Mouse (Mus musculus) hindbrain, embryonic 10.5 days (tissue): ENCODE data around the gene Pcsk5. TPM values are rescaled to one million over a fixed set of nuclear protein-coding genes. Genes with fewer than 3 reads are reported as not detected.

Experiments used
- DNase-seq: peaks from one replicate; pipeline ENCODE4 v3.0.0-alpha.2; 2017; ENCODE audit warnings: low spot score
- H3K27ac ChIP-seq: fragments of 300-500 bp; sonication (generic); 2 replicates; pipeline ENCODE4 v1.5.1; 2016; ENCODE audit warnings: mild to moderate bottlenecking, moderate library complexity
- H3K27me3 ChIP-seq: fragments of 300-500 bp; sonication (generic); 2 replicates; pipeline ENCODE4 v1.6.1; 2016; ENCODE audit warnings: mild to moderate bottlenecking; ENCODE audit not compliant: poor library complexity, insufficient read depth, severe bottlenecking
- H3K36me3 ChIP-seq: fragments of 300-500 bp; sonication (generic); 2 replicates; pipeline ENCODE4 v1.6.1; 2016; ENCODE audit warnings: mild to moderate bottlenecking, moderate library complexity
- H3K4me1 ChIP-seq: fragments of 300-500 bp; sonication (generic); replicated peaks from 2 replicates; pipeline ENCODE4 v1.6.1; 2016; ENCODE audit warnings: mild to moderate bottlenecking
- H3K4me3 ChIP-seq: fragments of 300-500 bp; sonication (generic); 2 replicates; pipeline ENCODE4 v1.5.1; 2016; ENCODE audit warnings: mild to moderate bottlenecking, moderate library complexity
- H3K9me3 ChIP-seq: fragments of 300-500 bp; sonication (generic); 2 replicates; pipeline ENCODE4 v1.6.1; 2016; ENCODE audit warnings: mild to moderate bottlenecking, moderate library complexity
- WGBS: fragments of 180-500 bp; shearing (Covaris S2); methylation state at CpG from one replicate; pipeline ENCODE4 v1.1.7; 2016; 5-methylcytosine and 5-hydroxymethylcytosine counted together
- polyA plus RNA-seq: library from polyadenylated mRNA; unstranded; fragments of >200 nt; fragmentation: Nextera tagmentation; extraction: Ambion mirVana; gene quantifications from 2 replicates; pipeline ENCODE4 v1.2.1, GENCODE M21; 2016

Pcsk5 gene
- polyA plus RNA-seq, 1 experiment from 2014 or later: 7.5 TPM

GRCm38 (mm10) chr19:17385022-17385421, 452.4 kb downstream of the Pcsk5 start:
- H3K27me3 ChIP-seq: no peaks in the 10 kb centered on the region; the same call in 1 of the 2 replicates
- 92% methylated on average over 4 of the region's 4 CpGs for whole genome bisulfite sequencing
- H3K36me3 ChIP-seq: no peaks in the 10 kb centered on the region
- H3K27ac ChIP-seq: no peak overlapping the region
- H3K9me3 ChIP-seq: no peaks in the 10 kb centered on the region
- peaks cover 4% of the 10 kb centered on the region; the same call in 1 of the 2 replicates for H3K4me1 ChIP-seq
- H3K4me3 ChIP-seq: no peak overlapping the region
- DNase-seq: no peak

- no peaks in the 10 kb centered on the region; the same call in 1 of the 2 replicates for H3K27me3 ChIP-seq
- WGBS: 85% methylated on average over 6 of the region's 6 CpGs
- no peaks in the 10 kb centered on the region for H3K36me3 ChIP-seq
Observed at GRCm38 (mm10) chr19:17382807-17383397, 454.5 kb downstream of the Pcsk5 start.

More at GRCm38 (mm10) chr19:17382807-17383397, 454.5 kb downstream of the Pcsk5 start:
- Histone ChIP-seq H3K9me3 (no peaks in the 10 kb centered on the region), H3K4me3 (no peak overlapping the region), H3K27ac (no peak overlapping the region), H3K4me1 (peaks cover 4% of the 10 kb centered on the region; the same call in 1 of the 2 replicates)
- DNase-seq: no peak
